Mouse (Mus musculus): Measurements from ENCODE around the gene Eif2ak4. TPM values are rescaled to one million over a fixed set of nuclear protein-coding genes. Genes with fewer than 3 reads are reported as not detected.
A peak's percentile ranks its signal among the peaks of the same experiment; 100 is the strongest.

The Eif2ak4 gene
- polyA plus RNA-seq, 1 experiment from 2014 or later = 10.4 TPM

GRCm38 (mm10) chr2:118520042-118520933 is 131.9 kb downstream of the Eif2ak4 start:
- Histone ChIP-seq H3K9me3 (no peaks in the 10 kb centered on the region), H3K4me2 (peak overlapping the region; percentile 1; the same call in 1 of the 2 replicates), H3K4me3 (replicated peaks) (no peak overlapping the region), H3K9ac (no peak overlapping the region), H3K27ac (peak overlapping the region; percentile 64), H3K4me1 (peaks cover 20% of the 10 kb centered on the region), H3K27me3 (replicated peaks) (no peaks in the 10 kb centered on the region), H3K36me3 (no peaks in the 10 kb centered on the region)
- peak; percentile 86 for ATAC-seq (ENCODE audit: insufficient read depth, low FRiP score, low read depth)
- WGBS = 35% methylated on average over 9 of the region's 9 CpGs

GRCm38 (mm10) chr2:118522265-118522664 is 133.8 kb downstream of the Eif2ak4 start:
- Histone ChIP-seq H3K9me3 (no peaks in the 10 kb centered on the region), H3K9ac (no peak overlapping the region), H3K4me2 (no peak overlapping the region), H3K4me3 (replicated peaks) (no peak overlapping the region), H3K36me3 (no peaks in the 10 kb centered on the region), H3K27me3 (replicated peaks) (no peaks in the 10 kb centered on the region), H3K27ac (no peak overlapping the region), H3K4me1 (peaks cover 20% of the 10 kb centered on the region)
- WGBS = 7% methylated on average over 2 of the region's 2 CpGs
- no peak for ATAC-seq (ENCODE audit: insufficient read depth, low FRiP score, low read depth)

GRCm38 (mm10) chr2:118523163-118523730 is 134.8 kb downstream of the Eif2ak4 start:
- H3K9me3 ChIP-seq = no peaks in the 10 kb centered on the region
- no peaks in the 10 kb centered on the region for H3K27me3 ChIP-seq (replicated peaks)
- no peak overlapping the region for H3K27ac ChIP-seq
- peaks cover 20% of the 10 kb centered on the region for H3K4me1 ChIP-seq
- no peak overlapping the region for H3K4me3 ChIP-seq (replicated peaks)
- 46% methylated on average over 5 of the region's 5 CpGs for WGBS
- no peak overlapping the region for H3K9ac ChIP-seq
- no peak for ATAC-seq (ENCODE audit: insufficient read depth, low FRiP score, low read depth)
- no peak overlapping the region for H3K4me2 ChIP-seq
- H3K36me3 ChIP-seq = no peaks in the 10 kb centered on the region

DNA sequence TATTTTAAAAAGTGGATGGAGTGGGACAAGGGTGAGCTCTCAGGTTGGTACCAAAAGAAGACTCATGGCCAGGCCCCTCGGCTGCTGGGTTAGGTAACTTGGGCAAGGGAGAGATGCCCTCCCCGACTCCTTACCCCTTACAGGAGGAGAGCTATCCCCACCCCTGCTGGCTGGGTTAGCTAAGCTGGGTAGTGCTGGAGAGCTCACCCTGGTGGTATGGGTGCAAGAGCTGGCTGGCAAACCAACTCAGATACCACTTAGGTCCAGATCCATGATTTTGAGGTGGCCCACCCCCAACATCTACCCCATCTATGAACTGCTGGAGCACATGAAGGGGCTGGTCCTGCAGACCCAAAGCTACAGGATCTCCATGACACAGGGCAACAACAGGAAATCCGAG is 136.4 kb downstream of the Eif2ak4 start:
- H3K9ac ChIP-seq = no peak overlapping the region
- WGBS = 72% methylated on average over 3 of the region's 3 CpGs

More for the DNA sequence above, 136.4 kb downstream of the Eif2ak4 start:
- no peak overlapping the region for H3K4me2 ChIP-seq
- no peaks in the 10 kb centered on the region for H3K36me3 ChIP-seq
- no peaks in the 10 kb centered on the region for H3K9me3 ChIP-seq
- H3K4me3 ChIP-seq (replicated peaks) = no peak overlapping the region
- H3K4me1 ChIP-seq = peaks cover 27% of the 10 kb centered on the region
- H3K27ac ChIP-seq = no peak overlapping the region
- no peak for ATAC-seq (ENCODE audit: insufficient read depth, low FRiP score, low read depth)
- H3K27me3 ChIP-seq (replicated peaks) = no peaks in the 10 kb centered on the region

Other genes starting within 250 kb of the Eif2ak4 start
- 0.27 TPM in 2 replicates for gene Fsip1, start 131.7 kb upstream of the Eif2ak4 start, polyA plus RNA-seq (2015; fragmentation: Nextera tagmentation; extraction: Ambion mirVana)
- gene Gpr176, start 15.2 kb upstream of the Eif2ak4 start, polyA plus RNA-seq (2015; fragmentation: Nextera tagmentation; extraction: Ambion mirVana) = 0.24 and 0.58 TPM in 2 replicates
- gene Srp14, start 91.1 kb downstream of the Eif2ak4 start, polyA plus RNA-seq (2015; fragmentation: Nextera tagmentation; extraction: Ambion mirVana) = 222 and 224 TPM in 2 replicates
- gene Bmf, start 161.1 kb downstream of the Eif2ak4 start, polyA plus RNA-seq (2015; fragmentation: Nextera tagmentation; extraction: Ambion mirVana) = 3.6 and 5.2 TPM in 2 replicates
- gene Bub1b, start 209.6 kb downstream of the Eif2ak4 start, polyA plus RNA-seq (2015; fragmentation: Nextera tagmentation; extraction: Ambion mirVana) = 66.9 and 72.0 TPM in 2 replicates

Measured in stomach, embryonic 15.5 days (tissue).